Mouse (Mus musculus): ENCODE data around the gene Kif2c.

GRCm38 (mm10) chr4:117156372-117156771, 26.1 kb downstream of the Kif2c start:
- TF ChIP-seq EP300 (IDR thresholded peaks at IDR 0.05; ENCODE audit: low read depth) (no peak), CTCF (IDR thresholded peaks at IDR 0.05; ENCODE audit: low read depth) (no peak)
